ENCODE assay signal across 29 mouse cellular contexts in the genomic region with DNA sequence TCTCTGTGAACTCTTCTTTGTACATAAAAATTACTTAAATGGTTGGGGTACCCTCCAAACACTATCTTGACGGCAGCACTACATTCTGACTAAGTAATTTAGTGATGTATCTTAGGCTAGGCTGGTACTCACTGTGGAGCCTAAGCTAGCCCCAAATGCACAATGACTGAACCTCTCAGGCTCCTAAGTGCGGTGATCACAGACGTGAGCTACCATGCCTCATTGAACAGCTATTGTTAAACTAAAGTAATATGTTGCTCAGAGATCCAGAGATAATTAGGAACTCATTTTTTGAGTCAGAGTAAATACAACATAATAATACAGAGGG.
DNase-seq lines count a peak whose midpoint lies in the region; ATAC-seq and TF ChIP-seq lines count a peak whose summit lies in the region.
"Had no signal": no experiment of that assay in that cellular context is flagged by ENCODE, and none has a peak within 500 bp of the region (broad histone marks: within the 10 kb centered on the region; RNA-seq: fewer than 3 reads in every experiment).

No protein-coding gene starts in this region.

- no peaks in the 10 kb centered on the region for H3K36me3 ChIP-seq in macrophage (ENCODE audit: inconsistent target)
- H3K36me3 ChIP-seq: embryonic facial prominence, embryonic 13.5 days; forebrain, embryonic 10.5 days; forebrain, embryonic 15.5 days; heart, embryonic 13.5 days; hindbrain, embryonic 10.5 days; hindbrain, embryonic 15.5 days; limb, embryonic 12.5 days; neural tube, embryonic 15.5 days had no signal

- TF ChIP-seq POLR2A in bone marrow, adult 2 months (IDR thresholded peaks at IDR 0.05; ENCODE audit: borderline replicate concordance, control insufficient read depth, low read depth, low read length), result no peak

- no peak for TF ChIP-seq CTCF in bone marrow, adult 2 months (IDR thresholded peaks at IDR 0.05; ENCODE audit: control insufficient read depth, insufficient read depth, low read length)
- no peak for TF ChIP-seq CTCF in gastrocnemius, adult 2 months (IDR thresholded peaks at IDR 0.05)

- peak; percentile 32 for DNase-seq in retina, embryonic 14.5 days (ENCODE audit: low spot score)
- DNase-seq in retina, postnatal 1 day, result no peak
- DNase-seq in T-cell, adult 2 months (ENCODE audit: low spot score), result no peak
- DNase-seq in gastrocnemius, adult 2 months, result no peak
- DNase-seq: adrenal gland, postnatal 10 days; cerebellum, adult 11-12 months; cerebellum, adult 9-11 months; gastrocnemius, postnatal 36 days; heart, adult 2 months; heart, postnatal 14 days; kidney, adult 11 months; kidney, postnatal 14 days; midbrain, embryonic 14.5 days; thymus, adult 2 months; thymus, postnatal 36 days had no signal

- H3K27ac ChIP-seq in bone marrow, adult 2 months (ENCODE audit: control insufficient read depth, insufficient read depth, low read depth, low read length, poor library complexity), result peak overlapping the region; percentile 82; the same call in 1 of the 2 replicates
- peak overlapping the region; percentile 71 for H3K27ac ChIP-seq in macrophage
- no peak overlapping the region for H3K27ac ChIP-seq in gastrocnemius, adult 2 months
- H3K27ac ChIP-seq: embryonic facial prominence, embryonic 13.5 days; forebrain, embryonic 10.5 days; forebrain, embryonic 15.5 days; heart, adult 2 months; heart, embryonic 13.5 days; hindbrain, embryonic 10.5 days; hindbrain, embryonic 15.5 days; left cerebral cortex, adult 2 months; limb, embryonic 12.5 days; neural tube, embryonic 15.5 days had no signal

- H3K4me3 ChIP-seq in bone marrow, adult 2 months (replicated peaks; ENCODE audit: control insufficient read depth, low read depth, low read length), result no peak overlapping the region
- H3K4me3 ChIP-seq in macrophage (ENCODE audit: inconsistent target), result no peak overlapping the region
- H3K4me3 ChIP-seq in gastrocnemius, adult 2 months, result no peak overlapping the region
- H3K4me3 ChIP-seq: embryonic facial prominence, embryonic 13.5 days; forebrain, embryonic 10.5 days; forebrain, embryonic 15.5 days; heart, adult 2 months; heart, embryonic 13.5 days; hindbrain, embryonic 10.5 days; hindbrain, embryonic 15.5 days; left cerebral cortex, adult 2 months; limb, embryonic 12.5 days; neural tube, embryonic 15.5 days had no signal

- intact Hi-C loops in gastrocnemius, adult 2 months (cut with DNase I), result no loop called here

- no peaks in the 10 kb centered on the region for H3K79me2 ChIP-seq in macrophage (ENCODE audit: inconsistent target)

- peaks cover 5% of the 10 kb centered on the region; the same call in 1 of the 2 replicates for H3K4me1 ChIP-seq in bone marrow, adult 2 months (ENCODE audit: control insufficient read depth, insufficient read depth, low read length)
- H3K4me1 ChIP-seq: embryonic facial prominence, embryonic 13.5 days; forebrain, embryonic 10.5 days; forebrain, embryonic 15.5 days; heart, embryonic 13.5 days; hindbrain, embryonic 10.5 days; hindbrain, embryonic 15.5 days; limb, embryonic 12.5 days; neural tube, embryonic 15.5 days had no signal

- ATAC-seq in granulocyte monocyte progenitor cell, adult 5-6 weeks (replicated peaks; ENCODE audit: poor library complexity, severe bottlenecking), result no peak
- ATAC-seq: CD4-positive, CD25-positive, alpha-beta regulatory T cell, adult 4 months; forebrain, embryonic 15.5 days; inflammation-experienced regulatory T-cells, adult 6 months had no signal

- WGBS in bone marrow, adult 2 months, result 44% methylated on average over 3 of the region's 3 CpGs
- 46% methylated on average over 3 of the region's 3 CpGs for WGBS in macrophage (ENCODE audit: missing documents)
